Mouse (Mus musculus) thymus, adult 2 months (tissue): ENCODE data around the gene Nos1ap.

Experiments used
- CTCF ChIP-seq: fragments of 200-500 bp; IDR thresholded peaks from 2 replicates; pipeline ENCODE4 v1.5.1; 2012; ENCODE audit warnings: mild to moderate bottlenecking, control low read depth, low read length, moderate library complexity, borderline replicate concordance; ENCODE audit not compliant: control insufficient read depth, poor library complexity, insufficient read depth; ENCODE audit errors: extremely low read depth
- POLR2A ChIP-seq: fragments of 200-500 bp; IDR thresholded peaks from 2 replicates; pipeline ENCODE4 v1.6.1; 2012; ENCODE audit warnings: mild to moderate bottlenecking, low read length, control low read depth, moderate library complexity; ENCODE audit not compliant: control insufficient read depth, poor library complexity, insufficient read depth; ENCODE audit errors: extremely low read depth

- TF ChIP-seq CTCF, result no peak
- TF ChIP-seq POLR2A, result no peak
Observed at GRCm38 (mm10) chr1:170554235-170554938, 35.3 kb downstream of the Nos1ap start.
